Mouse (Mus musculus): ENCODE measurements around the gene Pip5k1b. TPM values are rescaled to one million over a fixed set of nuclear protein-coding genes. Genes with fewer than 3 reads are reported as not detected.

Gene Pip5k1b
- polyA plus RNA-seq, 1 experiment, result 2.8 TPM

DNA sequence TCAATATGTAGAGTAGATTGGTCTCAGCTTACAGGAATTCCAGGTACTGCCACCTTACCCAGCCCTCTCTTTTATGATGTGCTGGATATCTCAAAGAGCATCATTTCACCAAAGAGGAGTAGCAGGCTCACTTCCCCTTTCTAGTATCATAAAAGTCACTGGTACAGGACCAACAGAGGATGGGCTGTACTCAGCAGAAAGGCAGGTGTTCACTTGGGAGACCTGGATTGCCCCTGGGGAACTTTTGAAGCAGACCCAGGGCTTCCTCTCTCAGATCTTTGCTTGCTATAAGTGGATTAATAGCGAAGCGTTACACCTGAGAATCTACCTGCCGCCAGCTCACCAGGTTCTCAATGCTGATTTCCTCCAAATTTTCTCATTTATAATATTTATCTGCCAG is 127.7 kb downstream of the Pip5k1b start:
- TF ChIP-seq POLR2A (IDR thresholded peaks at IDR 0.05; ENCODE audit: borderline replicate concordance, extremely low read depth, insufficient read depth, insufficient read length, poor library complexity, severe bottlenecking), result no peak
- no peak for TF ChIP-seq CTCF (IDR thresholded peaks at IDR 0.05; ENCODE audit: borderline replicate concordance, extremely low read depth, insufficient read depth, insufficient read length)
- no peak for DNase-seq (ENCODE audit: low read depth)

DNA sequence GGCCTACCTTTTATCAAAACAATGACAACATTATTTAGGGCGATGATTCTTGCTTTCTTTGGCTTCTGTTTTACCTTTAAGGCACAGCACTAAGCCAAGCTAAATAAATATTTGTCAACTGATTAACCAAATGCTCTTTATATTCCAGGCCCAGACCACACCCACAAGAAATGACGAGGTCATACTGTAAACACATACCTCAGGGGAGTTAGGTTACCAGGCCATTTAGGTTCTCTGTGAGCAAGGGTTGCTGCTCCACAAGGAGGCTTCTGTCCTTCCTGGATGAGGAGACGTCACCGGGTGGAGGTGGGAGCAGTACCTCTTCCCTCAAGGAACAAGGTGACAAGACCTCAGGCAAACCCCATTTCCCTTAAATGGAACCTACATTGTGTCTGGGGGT is 128.4 kb downstream of the Pip5k1b start:
- DNase-seq (ENCODE audit: low read depth), result no peak
- no peak for TF ChIP-seq CTCF (IDR thresholded peaks at IDR 0.05; ENCODE audit: borderline replicate concordance, extremely low read depth, insufficient read depth, insufficient read length)
- TF ChIP-seq POLR2A (IDR thresholded peaks at IDR 0.05; ENCODE audit: borderline replicate concordance, extremely low read depth, insufficient read depth, insufficient read length, poor library complexity, severe bottlenecking), result no peak

DNA sequence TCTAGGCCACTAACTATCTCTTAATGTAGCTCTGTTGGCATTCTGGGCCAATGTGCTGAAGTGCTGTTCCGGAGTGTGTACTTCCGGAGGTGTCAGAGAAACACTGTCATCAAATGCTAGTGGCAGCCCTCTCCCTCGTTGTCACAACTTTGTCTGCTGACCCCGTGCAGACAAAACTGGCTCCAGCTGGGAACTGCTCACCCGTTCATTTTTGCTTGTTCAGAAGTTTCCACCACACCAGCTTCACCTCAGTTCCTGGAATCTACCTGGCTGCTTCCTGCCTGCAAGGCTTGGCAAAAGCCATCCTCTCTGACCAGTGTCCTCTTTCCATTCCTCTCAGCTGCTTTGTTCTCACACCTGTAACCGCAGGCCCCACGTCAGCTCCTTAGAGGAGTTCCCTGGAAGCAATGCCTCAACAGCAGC is 128.9 kb downstream of the Pip5k1b start:
- no peak for DNase-seq (ENCODE audit: low read depth)
- TF ChIP-seq CTCF (IDR thresholded peaks at IDR 0.05; ENCODE audit: borderline replicate concordance, extremely low read depth, insufficient read depth, insufficient read length) (no peak), POLR2A (IDR thresholded peaks at IDR 0.05; ENCODE audit: borderline replicate concordance, extremely low read depth, insufficient read depth, insufficient read length, poor library complexity, severe bottlenecking) (no peak)

DNA sequence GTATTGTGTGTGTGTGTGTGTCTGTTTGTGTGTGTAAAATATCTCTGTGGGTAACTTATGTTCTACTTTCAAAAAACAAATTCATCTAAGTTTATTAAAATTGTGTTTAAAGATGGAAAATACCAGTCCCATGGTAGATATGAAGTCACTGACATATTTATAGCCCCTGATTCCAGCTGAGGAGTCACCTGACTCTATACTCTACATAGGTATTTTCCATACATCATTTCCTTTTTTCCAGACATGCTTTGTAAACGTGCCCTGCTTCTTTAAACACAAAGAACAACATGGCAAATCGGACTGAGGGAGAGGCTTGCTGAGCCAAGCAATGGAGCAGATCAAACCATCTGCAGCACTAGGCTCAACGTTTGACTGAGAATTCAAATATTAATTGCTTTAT is 137.6 kb downstream of the Pip5k1b start:
- TF ChIP-seq POLR2A (IDR thresholded peaks at IDR 0.05; ENCODE audit: borderline replicate concordance, extremely low read depth, insufficient read depth, insufficient read length, poor library complexity, severe bottlenecking) (no peak), CTCF (IDR thresholded peaks at IDR 0.05; ENCODE audit: borderline replicate concordance, extremely low read depth, insufficient read depth, insufficient read length) (no peak)
- DNase-seq (ENCODE audit: low read depth), result no peak

DNA sequence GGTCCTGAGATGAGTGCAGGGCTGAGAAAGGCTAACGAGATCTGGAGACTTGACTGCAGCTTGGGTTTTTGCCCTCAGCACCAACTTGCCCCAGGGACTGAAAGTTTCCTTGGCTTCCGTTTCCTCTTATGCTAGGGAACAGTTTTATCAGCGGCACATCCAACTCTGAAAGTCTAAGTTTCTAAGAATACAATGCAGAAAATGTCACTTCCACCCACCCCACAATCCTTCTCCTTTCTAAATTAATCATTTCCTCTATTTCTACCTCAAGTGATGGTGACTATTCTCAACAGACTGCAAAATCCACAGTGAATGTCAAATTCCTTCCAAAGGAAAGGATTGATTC is 138.0 kb downstream of the Pip5k1b start:
- TF ChIP-seq CTCF (IDR thresholded peaks at IDR 0.05; ENCODE audit: borderline replicate concordance, extremely low read depth, insufficient read depth, insufficient read length), result no peak
- no peak for TF ChIP-seq POLR2A (IDR thresholded peaks at IDR 0.05; ENCODE audit: borderline replicate concordance, extremely low read depth, insufficient read depth, insufficient read length, poor library complexity, severe bottlenecking)
- DNase-seq (ENCODE audit: low read depth), result no peak

DNA sequence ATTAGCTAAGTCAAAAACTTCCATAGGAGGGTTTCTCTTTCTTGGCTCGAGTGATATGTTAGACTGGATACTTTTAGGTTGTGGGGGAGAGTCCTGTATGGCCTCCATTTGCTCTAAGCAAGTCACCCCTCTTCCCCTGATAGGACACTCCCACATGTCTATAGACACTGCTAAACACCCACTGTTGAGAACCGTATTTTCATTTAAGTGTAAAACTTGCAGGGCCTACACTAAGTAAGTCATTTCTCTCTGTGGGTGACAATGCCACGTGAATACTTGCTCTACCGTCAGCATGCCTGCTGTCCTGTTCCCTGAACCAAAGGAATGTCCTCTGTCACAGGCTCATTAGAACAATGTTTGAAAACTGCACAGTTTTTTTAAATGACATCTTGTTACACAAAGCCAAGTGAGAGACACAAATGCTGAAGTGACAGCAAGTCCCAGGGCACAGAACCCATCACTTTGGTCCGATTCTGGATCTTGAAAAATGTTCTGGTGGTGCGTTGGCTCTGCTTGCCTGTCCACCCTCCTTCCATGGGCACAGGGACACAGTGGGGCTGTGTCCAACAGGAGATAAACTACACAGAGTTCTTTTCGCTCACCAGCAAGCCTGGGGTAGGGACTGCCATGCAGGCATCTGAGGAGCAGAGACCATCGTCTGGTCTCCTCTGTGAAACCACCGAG is 138.6 kb downstream of the Pip5k1b start:
- TF ChIP-seq POLR2A (IDR thresholded peaks at IDR 0.05; ENCODE audit: borderline replicate concordance, extremely low read depth, insufficient read depth, insufficient read length, poor library complexity, severe bottlenecking) (no peak), CTCF (IDR thresholded peaks at IDR 0.05; ENCODE audit: borderline replicate concordance, extremely low read depth, insufficient read depth, insufficient read length) (no peak)
- no peak for DNase-seq (ENCODE audit: low read depth)

DNA sequence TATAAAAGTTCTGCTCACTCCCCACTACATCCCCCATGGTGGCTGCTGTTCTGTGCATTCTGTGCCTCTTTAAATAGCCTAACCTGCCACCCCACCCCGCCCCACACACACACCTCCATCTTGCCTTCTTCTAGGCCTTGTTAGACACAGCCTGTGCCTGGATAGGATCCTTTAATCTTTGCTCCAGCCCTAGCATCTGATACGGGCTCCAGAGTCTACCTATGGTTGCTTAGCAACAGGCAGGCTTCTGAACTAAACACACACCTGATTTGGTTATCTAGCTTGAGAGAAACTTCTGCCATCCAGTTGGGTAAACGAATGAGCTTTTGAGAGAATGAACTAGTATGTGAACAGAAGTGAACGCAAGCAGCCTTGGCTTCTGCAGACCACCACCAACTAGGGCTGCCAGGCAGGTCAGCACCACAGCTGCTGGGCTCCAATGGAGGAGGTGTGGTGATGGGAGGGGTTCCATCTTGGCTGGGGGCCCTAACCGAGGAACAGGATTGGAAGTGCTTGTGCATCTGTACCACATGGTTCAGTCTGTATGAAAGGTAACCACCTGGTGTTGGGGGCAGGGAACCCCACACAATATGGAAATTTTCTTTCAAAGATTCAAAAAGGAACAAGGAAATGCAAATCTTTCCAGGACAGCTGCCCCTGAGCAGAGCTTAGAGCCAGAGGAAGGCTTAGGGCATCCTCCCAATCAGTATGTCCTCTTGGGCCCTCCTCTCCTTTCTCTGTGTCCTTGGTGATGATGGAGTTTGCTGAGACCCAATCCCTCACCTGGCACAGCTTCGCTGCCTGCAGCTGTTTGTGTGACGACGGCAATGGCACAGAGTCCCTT is 139.7 kb downstream of the Pip5k1b start:
- TF ChIP-seq CTCF (IDR thresholded peaks at IDR 0.05; ENCODE audit: borderline replicate concordance, extremely low read depth, insufficient read depth, insufficient read length), result no peak
- no peak for TF ChIP-seq POLR2A (IDR thresholded peaks at IDR 0.05; ENCODE audit: borderline replicate concordance, extremely low read depth, insufficient read depth, insufficient read length, poor library complexity, severe bottlenecking)
- DNase-seq (ENCODE audit: low read depth), result peak; percentile 50

DNA sequence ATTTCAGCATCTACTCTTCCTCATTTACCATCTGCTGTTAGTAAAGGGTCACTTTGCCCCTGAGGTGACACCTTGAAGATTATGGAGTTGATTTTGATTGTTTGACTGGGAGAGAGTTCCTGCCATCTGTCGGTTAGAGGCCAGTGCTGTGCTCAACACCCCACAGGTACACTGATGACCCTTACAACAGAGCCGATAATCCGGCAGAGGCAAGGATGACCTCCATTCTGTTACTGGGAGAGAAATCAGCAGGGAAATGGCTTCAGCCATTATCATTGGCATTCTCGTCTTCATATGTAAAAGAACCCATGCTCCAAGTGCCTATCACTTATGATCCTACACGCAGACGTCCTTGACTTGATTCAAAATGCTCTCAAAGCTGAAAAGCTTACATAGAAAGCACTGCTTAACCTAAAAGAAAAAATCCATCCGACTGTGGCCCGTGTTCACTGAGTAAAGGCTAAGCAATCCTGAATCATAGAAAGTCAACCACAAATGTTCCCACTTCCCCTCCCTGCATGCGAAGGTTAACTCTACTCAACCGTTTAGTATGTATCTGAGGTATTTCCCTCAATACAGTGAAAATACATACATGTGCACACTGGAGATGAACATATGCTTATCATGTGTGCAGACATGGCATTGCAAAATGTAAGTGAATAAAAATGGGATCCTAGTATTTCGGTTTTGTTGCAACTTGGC is 146.7 kb downstream of the Pip5k1b start:
- DNase-seq (ENCODE audit: low read depth), result no peak
- TF ChIP-seq POLR2A (IDR thresholded peaks at IDR 0.05; ENCODE audit: borderline replicate concordance, extremely low read depth, insufficient read depth, insufficient read length, poor library complexity, severe bottlenecking), result no peak
- TF ChIP-seq CTCF (IDR thresholded peaks at IDR 0.05; ENCODE audit: borderline replicate concordance, extremely low read depth, insufficient read depth, insufficient read length), result no peak

DNA sequence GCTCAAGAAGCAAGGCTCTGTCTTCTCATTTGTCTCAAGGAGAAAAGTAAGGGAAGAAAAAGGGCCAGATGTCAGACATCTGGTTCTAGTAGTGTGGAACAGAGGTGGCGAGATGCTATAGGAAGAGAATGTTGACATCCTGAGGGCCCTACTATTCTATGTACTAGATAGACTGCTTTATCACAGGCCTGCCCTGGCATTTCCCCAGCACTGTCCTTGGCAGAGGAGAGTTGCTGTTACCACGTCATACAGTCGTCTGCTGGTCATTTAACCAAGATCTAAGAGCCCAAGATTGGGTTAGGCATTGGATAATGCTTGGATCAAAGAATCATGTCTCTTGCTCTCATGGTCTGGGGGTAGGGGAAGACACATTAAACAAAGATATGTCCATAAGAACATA is 151.0 kb downstream of the Pip5k1b start:
- no peak for TF ChIP-seq CTCF (IDR thresholded peaks at IDR 0.05; ENCODE audit: borderline replicate concordance, extremely low read depth, insufficient read depth, insufficient read length)
- TF ChIP-seq POLR2A (IDR thresholded peaks at IDR 0.05; ENCODE audit: borderline replicate concordance, extremely low read depth, insufficient read depth, insufficient read length, poor library complexity, severe bottlenecking), result no peak
- DNase-seq (ENCODE audit: low read depth), result no peak

DNA sequence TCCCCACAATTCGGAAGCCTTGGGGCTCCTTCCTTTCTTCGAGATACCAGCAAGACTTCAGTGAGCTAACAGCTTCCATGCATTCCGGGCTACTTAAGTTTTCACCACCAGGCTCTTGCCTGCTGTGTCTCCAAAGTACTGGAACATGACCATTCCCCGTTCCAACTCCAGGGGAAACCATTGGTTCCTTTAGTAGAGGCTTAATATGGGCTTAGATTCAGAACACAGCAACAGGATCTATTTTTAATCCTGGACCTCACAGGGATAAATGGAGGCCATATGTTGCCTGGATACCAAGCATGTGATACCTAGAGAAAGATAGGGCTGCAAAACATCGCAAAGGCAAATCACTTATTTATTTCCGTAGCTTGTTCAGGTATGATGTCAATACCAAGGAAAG is 152.4 kb downstream of the Pip5k1b start:
- no peak for TF ChIP-seq CTCF (IDR thresholded peaks at IDR 0.05; ENCODE audit: borderline replicate concordance, extremely low read depth, insufficient read depth, insufficient read length)
- no peak for TF ChIP-seq POLR2A (IDR thresholded peaks at IDR 0.05; ENCODE audit: borderline replicate concordance, extremely low read depth, insufficient read depth, insufficient read length, poor library complexity, severe bottlenecking)
- no peak for DNase-seq (ENCODE audit: low read depth)

DNA sequence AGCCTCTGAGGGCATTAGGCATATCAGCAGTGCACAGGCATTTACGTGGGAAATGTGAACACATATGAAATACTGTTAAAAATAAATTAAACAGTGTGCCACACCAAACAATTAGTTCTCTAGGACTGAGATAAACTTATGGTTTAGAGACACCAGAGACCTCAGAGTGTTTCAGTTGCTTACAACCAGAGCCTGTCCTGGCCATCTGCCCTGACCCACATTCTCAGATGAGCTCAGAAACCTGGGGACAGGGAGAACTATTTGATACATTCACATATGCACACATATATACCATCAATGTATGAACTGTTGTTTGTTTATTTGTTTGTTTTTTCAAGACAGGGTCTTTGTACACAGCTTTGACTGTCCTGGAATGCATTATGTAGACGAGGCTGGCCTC is 161.8 kb downstream of the Pip5k1b start:
- no peak for TF ChIP-seq POLR2A (IDR thresholded peaks at IDR 0.05; ENCODE audit: borderline replicate concordance, extremely low read depth, insufficient read depth, insufficient read length, poor library complexity, severe bottlenecking)
- no peak for TF ChIP-seq CTCF (IDR thresholded peaks at IDR 0.05; ENCODE audit: borderline replicate concordance, extremely low read depth, insufficient read depth, insufficient read length)
- DNase-seq (ENCODE audit: low read depth), result no peak

Measured in brain, embryonic 14.5 days (tissue).